Mouse (Mus musculus) brain, embryonic 14.5 days (tissue): ENCODE data around the gene Nudt5.

Source experiments
- CTCF ChIP-seq: fragments of 200-500 bp; IDR thresholded peaks from 2 replicates; pipeline ENCODE4 v1.5.1; 2012; ENCODE audit warnings: inconsistent platforms, mild to moderate bottlenecking, moderate library complexity, borderline replicate concordance; ENCODE audit not compliant: insufficient read depth, insufficient read length; ENCODE audit errors: extremely low read depth
- POLR2A ChIP-seq: fragments of 200-500 bp; IDR thresholded peaks from 2 replicates; pipeline ENCODE4 v1.6.1; 2012; ENCODE audit warnings: mild to moderate bottlenecking, inconsistent platforms, borderline replicate concordance; ENCODE audit not compliant: poor library complexity, insufficient read depth, insufficient read length, severe bottlenecking; ENCODE audit errors: extremely low read depth

DNA sequence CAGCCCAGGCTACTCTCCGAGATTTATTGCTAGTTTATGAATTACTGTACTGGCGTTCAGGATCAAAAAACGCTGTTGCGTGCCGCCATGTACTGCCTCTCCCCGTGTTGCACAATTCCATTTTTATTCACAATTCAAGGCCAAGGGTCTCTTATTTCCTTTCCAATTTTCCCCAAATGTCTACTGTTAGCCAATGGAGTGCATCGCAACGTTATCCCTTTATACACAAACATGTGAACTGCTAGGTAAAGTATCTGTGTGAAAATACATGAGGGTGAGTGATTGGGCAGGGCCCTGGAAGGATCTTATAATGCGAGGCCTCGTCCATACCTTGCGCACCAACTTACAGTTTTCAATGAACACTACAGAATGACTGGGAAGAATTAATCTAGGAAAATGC is 49.5 kb downstream of the Nudt5 start:
- TF ChIP-seq CTCF (no peak), POLR2A (no peak)
